Mouse (Mus musculus): ENCODE data around the gene Cma1.
A peak's percentile ranks its signal among the peaks of the same experiment; 100 is the strongest.
"Not testable (repeated sequence)": the region's sequence is repeated elsewhere in the genome, so short reads cannot be mapped to it uniquely, and the experiment has no call there.

Gene Cma1

GRCm38 (mm10) chr14:55944575-55944974, at the start of gene Cma1:
Cma1 (minus strand) TSS chr14:55944675.
- DNase-seq: no peak

GRCm38 (mm10) chr14:55987464-55987863, 43.0 kb upstream of the Cma1 start:
- not testable (repeated sequence) for DNase-seq

DNA sequence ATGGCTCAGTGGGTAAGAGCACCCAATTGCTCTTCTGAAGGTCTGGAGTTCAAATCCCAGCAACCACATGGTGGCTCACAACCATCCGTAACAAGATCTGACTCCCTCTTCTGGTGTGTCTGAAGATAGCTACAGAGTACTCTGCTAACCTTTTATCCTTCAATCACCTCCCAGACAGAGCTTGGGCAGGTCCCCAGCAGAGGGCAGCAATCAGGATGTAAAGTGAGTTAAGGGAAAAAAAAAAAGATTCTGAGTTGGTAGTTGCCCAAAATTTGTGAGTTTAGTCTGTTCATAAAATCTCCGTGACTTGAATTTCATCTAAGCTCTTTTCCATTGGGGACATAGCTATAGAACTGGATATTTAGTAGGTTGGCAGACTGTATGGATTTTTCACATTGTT, 19.4 kb upstream of the Cma1 start:
- DNase-seq: not testable (repeated sequence)

DNA sequence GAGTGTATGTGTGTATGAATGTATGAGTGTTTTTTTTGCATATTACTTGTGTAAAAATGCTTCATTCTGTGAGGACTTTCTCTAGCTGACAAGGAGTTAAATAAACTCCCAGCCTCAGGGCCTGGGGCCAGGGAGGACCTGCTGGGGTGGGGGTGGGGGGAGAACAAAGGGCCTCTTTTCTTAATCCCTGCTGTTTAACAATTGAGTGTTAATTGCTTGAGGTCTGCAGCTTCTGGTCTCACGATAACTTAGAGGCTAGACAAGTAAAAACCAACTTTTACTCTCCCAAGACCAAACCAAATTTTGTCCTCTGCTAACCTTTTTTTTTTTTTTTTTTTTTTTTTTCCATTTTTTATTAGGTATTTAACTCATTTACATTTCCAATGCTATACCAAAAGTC, 18.8 kb upstream of the Cma1 start:
- DNase-seq: no peak

- DNase-seq: no peak
Measured at GRCm38 (mm10) chr14:55950346-55951030, 6.0 kb upstream of the Cma1 start, which contains the start of gene Cma2. Cma2 (plus strand) TSS chr14:55950980.

- no peak for DNase-seq
Measured at GRCm38 (mm10) chr14:55946269-55946969, 1.9 kb upstream of the Cma1 start.

DNA sequence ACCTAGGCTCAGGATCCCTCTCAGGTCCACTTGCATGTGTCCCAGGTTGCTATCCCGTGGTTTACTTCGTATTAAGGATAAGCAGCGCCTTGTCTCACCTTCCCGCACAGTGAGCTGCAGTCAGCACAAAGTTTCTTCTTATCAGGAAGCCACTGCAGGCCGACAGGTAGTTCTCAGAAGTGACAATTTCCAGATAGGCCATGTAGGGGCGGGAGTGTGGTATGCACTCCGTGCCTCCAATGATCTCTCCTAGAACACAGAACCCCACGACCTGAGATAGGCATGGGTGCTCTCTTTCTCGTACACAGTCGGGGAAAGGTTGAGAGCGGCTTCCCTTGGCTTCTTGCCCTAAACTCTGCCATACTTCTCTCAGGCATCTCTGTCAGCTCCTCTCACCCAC, 874 bp downstream of the Cma1 start:
- no peak for DNase-seq

GRCm38 (mm10) chr14:55940070-55940800, 4.2 kb downstream of the Cma1 start:
- DNase-seq: peak; percentile 28

GRCm38 (mm10) chr14:55933586-55933985, 10.9 kb downstream of the Cma1 start:
- no peak for DNase-seq

DNA sequence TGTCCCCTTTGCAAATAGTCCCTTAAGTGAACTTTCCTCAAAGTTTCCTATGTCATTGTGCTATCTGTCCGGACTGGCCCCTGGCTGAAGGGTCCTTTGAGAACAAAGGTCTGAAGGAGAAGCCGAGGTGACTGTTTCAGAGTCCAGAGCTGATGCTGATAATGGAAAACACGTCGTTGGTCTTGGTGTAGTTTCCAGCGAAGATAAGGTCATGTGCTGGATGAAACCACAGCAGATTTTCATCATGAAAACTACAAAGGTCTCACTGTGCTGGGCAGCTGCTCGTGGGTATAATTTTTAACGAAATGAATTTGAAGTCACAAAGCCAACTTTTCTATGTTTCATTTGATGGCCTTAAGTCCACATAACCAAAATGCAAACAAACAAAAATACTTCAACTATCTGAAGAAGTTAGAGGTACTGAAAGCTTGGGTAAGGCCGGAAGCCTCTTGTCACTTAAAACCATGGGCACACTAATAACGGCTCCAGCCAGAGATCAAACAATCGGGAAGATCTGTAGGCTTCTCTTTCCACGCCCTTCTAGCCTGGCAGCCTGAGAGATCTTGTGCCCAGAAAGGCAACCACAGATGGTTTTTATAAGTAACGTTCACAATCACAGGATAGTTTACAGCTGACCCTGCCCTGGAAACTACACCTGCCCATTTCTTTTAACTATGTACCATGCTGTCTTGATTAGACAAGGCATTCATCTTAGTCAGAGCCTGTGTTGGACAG, 15.0 kb downstream of the Cma1 start:
- DNase-seq: no peak

DNA sequence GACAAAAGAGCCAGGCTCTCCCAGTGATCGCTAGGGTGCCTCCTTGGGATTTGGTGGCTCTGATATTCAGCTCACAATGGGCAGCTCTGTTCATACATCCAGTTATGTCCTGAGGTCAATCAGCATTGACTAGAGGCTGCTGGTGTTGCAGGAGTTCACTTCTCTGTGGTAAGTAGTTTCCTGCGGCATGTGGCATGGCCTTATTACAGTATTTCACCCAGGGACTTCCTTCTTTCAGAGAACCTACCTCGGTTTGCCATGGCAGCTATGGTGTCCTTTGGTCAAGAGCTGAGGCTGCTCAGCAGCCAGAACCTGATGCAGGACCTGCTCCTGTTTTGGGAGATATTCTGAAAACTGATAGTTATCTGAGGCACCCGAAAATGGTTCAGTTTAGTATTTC, 17.6 kb downstream of the Cma1 start:
- DNase-seq: no peak

GRCm38 (mm10) chr14:55922475-55923232, 21.8 kb downstream of the Cma1 start:
- DNase-seq: no peak

DNA sequence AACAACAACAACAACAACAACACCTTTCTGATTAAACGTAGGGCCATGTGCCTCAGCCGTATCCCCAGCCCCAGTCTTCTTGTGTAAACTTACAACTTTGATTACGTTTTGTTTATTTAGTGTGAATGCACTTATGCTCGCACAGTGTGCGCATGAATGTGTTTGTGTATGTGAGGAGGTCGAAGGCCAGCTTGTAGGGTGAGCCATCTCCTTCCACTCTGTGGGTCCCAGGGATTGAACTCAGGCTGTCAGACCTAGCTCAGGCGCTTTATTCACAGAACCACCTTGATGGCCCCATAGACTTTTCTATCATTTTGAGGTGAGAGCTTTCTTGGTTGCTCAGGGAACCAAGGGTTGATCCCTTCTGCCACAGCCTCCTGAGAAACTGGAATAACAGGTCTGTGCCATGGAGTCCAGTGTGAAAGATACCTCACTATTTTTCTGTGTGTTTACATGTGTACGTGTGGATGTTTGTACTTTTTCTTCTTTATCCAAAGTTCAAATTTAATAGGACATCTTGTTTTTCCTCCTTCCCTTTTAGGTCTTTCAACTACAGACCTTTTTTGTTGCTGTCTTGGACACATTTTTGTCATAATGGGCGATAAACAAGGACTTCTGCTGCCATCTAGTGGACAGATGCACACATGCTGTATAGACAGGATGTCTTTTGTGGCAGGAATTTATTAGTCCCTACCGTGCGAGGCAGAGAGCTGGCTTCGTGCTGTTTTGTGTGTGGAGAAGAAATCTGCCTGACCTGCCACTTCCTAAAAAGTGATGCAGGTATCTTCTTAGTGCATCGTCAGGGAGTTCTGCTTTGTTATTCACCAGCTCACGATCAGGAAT, 26.0 kb downstream of the Cma1 start:
- peak; percentile 70 for DNase-seq

DNA sequence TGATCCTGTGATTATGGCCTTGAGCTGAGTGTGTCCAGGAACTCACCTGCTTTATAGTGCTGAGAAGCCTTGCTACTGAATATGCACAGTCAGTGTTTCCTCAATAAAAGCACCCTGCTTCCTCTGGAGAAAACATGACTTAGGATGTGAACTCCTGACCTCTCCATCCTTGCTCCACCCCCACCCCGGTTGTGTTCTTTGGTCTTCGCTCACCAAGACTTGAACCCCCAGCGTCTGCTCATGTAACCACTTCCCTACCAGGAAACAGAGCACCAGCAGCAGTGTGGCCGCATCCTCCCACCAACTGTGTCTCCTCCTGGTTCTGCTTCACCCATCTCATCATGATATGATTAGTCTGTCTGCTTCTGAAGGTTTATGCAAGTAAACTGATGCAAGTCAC, 31.1 kb downstream of the Cma1 start:
- DNase-seq: no peak

DNA sequence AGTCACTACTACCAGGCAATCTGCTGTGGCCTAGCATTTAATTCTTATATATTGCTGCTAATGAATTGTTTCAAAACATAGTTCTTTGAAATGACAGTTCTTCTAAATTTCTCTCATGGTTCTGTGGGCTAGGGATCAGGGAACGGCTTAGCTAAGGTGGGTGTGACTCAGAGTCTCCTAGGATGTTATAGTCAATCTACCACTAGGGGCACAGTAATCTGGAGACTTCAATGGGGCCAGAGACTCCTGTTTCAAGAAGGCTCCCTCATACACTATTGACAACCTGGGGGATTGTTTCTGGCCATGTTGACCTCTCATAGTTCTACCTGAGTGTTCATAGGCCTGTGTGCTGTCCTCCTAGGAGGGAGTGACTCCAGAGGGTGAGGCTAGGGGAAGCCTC, 39.0 kb downstream of the Cma1 start:
- DNase-seq: no peak

DNA sequence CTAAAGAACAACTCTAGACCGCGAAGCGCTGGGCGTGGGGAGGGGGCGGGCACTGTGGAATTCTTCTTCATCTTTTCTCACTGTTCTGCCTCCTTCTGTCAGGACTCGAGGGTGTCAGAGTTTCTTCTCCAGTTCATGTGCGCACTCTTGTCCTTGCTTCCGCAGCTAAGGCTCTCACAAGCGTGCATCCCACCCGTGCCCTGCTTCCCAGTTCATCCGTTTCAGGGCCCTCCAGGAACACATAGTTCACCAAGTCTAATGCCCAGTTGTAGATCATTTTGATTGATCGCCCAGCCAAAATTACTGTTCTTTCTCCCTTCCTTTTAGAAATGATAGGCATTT, 44.1 kb downstream of the Cma1 start:
- no peak for DNase-seq

DNA sequence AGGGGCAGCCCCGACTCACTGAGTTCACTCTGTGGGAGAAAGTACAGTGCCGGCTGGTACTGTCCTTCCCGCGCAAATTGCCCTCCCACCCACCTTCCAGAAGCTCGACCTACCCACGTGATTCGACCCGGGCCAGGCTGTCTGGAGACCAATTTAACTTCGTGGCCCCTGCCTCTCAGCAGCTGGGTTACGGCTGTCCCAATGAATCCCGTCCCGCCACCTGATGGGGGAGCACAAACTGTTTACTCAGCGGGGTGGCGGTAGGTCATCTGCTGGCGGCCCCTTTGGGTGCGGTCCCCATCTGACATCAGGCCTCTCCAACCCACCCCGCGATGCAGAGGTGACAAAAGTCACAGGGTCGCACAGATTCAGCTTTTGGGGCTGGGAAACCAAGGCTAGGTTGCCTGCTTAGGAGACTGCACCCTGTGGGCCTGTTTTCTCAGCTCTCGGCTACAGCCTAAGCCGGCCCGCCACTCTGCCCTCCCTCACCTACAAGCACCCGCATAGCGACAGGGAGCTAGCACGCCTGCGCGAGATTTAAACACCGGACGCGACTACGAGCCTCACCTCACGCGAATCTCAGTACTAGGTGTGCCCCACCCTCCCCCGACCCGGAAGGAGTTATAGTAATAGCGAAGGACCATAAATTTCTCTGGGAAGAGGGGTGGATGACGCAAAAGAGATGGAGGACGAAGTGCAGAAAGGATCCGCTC, 44.6 kb downstream of the Cma1 start, which contains the start of gene Sdr39u1:
Gene Sdr39u1 (minus strand): TSS at position 593 of the 713 bp plus-strand sequence.
- DNase-seq: peak; percentile 95

GRCm38 (mm10) chr14:55898947-55899346, 45.5 kb downstream of the Cma1 start:
- peak; percentile 45 for DNase-seq

GRCm38 (mm10) chr14:55897671-55898070, 46.8 kb downstream of the Cma1 start:
- peak; percentile 33 for DNase-seq
